Mouse (Mus musculus): ENCODE results near the gene Gls.

Gls gene

GRCm38 (mm10) chr1:52124818-52125217, 108.2 kb downstream of the Gls start:
- DNase-seq (ENCODE audit: low spot score in 2 of 2) = no peak

DNA sequence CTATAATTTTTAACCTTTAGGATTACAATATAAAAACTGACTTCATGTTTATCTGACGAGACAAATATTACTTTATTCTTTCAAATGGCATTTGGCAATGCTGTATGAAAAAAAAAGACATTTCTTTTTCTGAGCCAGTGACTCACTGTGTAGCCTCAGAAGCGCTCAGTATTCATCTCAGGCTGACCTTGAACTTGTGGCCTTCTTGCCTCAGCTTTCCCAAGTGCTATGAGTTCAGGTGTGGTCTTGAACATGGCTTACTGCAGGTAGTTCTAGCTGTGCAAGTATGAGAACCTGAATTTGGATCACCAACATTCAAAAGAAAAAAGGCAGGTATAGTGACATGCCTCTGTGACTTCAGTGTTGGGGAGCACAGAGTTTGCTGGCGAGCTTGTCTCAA, 112.0 kb downstream of the Gls start:
- no peak for DNase-seq (ENCODE audit: low spot score in 2 of 2)

GRCm38 (mm10) chr1:52120191-52120590, 112.8 kb downstream of the Gls start:
- DNase-seq (ENCODE audit: low spot score in 2 of 2) = peak; percentile 28 to 33

GRCm38 (mm10) chr1:52119691-52120090, 113.3 kb downstream of the Gls start:
- DNase-seq (ENCODE audit: low spot score in 2 of 2) = peak in 1 of 2 experiments; percentile 20

- DNase-seq (ENCODE audit: low spot score in 2 of 2) = peak; percentile 88 to 91
Measured at GRCm38 (mm10) chr1:52118860-52119591, 114.0 kb downstream of the Gls start, which contains the start of gene Stat1. Stat1 (plus strand) TSS chr1:52119440.

DNA sequence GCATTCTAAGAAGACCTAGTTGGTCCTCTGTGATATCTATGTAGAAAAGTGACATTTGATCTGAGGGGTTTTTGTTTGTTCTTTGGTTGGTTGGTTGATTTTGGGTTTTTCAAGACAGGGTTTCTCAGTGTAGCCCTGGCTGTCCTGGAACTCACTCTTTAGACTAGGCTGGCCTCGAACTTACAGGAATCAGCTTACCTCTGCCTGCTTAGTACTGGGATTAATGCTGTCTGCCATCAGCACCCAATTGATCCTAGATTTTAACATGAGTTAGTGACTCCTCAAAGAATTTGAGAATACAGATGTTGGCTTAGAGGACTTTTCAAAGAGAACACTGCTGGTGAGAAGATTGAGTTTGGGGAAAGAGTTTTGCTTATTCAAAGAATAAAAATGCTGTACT, 115.3 kb downstream of the Gls start:
- DNase-seq (ENCODE audit: low spot score in 2 of 2) = no peak

DNA sequence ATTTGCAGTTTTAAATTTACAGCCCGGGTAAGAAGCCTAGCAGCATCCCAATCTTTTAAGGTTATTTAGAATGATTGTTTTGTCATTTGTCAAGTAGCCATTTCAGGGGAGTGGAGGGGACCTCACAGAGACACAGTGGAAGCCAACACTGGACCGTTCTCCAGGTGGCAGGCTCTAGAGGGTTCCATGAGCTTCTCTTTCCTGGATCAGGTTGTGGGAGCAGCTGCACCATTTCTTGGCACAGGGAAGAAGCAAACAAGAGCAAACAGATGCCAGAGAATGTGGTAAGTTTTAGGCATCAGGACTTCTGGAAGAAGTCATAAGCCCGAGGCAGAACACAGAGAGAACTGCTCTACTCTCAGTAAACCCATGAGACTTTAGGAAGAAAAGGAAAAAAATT, 116.6 kb downstream of the Gls start:
- no peak for DNase-seq (ENCODE audit: low spot score in 2 of 2)

DNA sequence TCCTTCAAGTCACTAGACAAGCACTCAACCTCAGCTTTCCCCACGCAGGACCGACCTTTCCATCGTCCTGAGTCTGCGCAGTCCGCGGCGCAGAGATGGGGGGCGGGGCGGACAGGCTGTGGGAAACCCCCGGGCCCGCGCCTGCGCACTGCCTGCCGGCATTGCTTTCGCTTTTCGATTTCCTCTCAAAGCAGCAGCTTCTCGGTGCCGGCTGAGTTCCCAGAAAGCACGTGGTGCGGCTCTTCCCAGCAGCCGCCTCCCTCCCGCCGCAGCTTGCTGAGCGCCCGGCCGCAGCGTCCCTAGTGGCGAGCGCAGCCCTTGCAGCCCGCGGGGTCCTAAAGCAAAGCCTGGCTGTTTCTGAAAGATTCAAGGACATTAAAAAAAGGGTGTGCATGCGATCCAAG, 119.4 kb downstream of the Gls start:
- DNase-seq (ENCODE audit: low spot score in 2 of 2) = peak; percentile 98 to 99
